Mouse (Mus musculus): ENCODE data around the gene Olfr1155. TPM values are rescaled to one million over a fixed set of nuclear protein-coding genes. Genes with fewer than 3 reads are reported as not detected.

Gene Olfr1155
- polyA plus RNA-seq (2014; fragmentation: Nextera tagmentation; extraction: Ambion mirVana) = not detected in 2 replicates

DNA sequence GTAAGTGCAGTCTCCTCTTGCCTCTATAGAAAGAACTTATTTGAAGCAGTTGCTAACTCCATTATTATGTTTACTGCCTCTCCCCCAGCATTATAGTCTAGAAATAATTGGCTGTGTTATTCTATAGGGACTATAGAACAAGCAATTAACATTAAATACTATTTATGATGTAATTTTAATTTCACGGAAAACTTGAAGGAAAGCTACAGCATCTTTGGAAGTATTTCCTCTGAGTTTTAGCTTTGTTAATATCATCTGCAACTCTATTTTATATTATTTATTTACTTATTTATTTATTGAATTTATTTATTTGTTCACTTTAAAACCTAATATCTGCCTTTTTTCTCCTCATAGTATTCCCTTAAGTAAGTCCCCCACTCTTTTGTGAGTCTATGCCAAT lies at the start of gene Olfr1155:
Gene Olfr1155 (minus strand): TSS at position 101 of the 400 bp plus-strand sequence.
- Histone ChIP-seq H3K27me3 (replicated peaks; ENCODE audit: control insufficient read depth, insufficient read depth, low read length) (no peaks in the 10 kb centered on the region), H3K36me3 (ENCODE audit: control insufficient read depth, insufficient read depth, low read length) (no peaks in the 10 kb centered on the region), H3K4me1 (replicated peaks; ENCODE audit: control insufficient read depth, insufficient read depth, low read length) (no peaks in the 10 kb centered on the region), H3K27ac (ENCODE audit: low read depth) (no peak within 1 kb of the TSS), H3K9me3 (ENCODE audit: control insufficient read depth, low read length) (no peaks in the 10 kb centered on the region), H3K4me2 (ENCODE audit: low read length) (no peak within 1 kb of the TSS), H3K4me3 (ENCODE audit: low read depth, low read length) (no peak within 1 kb of the TSS), H3K9ac (ENCODE audit: low read length) (no peak within 1 kb of the TSS)
- 89% methylated on average over 1 of the region's 1 CpGs for WGBS
- DNase-seq (ENCODE audit: low spot score) (no peak), ATAC-seq (replicated peaks; ENCODE audit: low FRiP score, low TSS enrichment, low read depth) (no peak)

DNA sequence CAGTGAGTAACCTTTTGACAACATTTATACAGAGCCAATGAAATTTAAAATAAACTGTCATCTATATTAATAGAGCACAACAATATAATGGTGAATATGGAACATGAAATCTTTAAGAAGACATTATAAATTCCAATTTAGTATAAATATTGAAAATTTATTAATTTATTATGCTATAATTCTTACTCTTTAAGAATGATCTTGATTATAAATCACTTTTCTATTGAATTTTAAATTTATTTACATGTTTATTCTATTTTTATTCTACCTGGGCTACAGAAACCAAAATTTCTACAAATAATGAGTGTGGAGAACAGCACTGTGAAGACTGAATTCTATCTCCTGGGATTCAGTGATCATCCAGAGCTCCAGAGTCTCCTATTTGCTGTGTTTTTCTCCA lies 44.9 kb upstream of the Olfr1155 start, which contains the start of gene Olfr1158:
Gene Olfr1158 (plus strand): TSS at position 301 of the 400 bp plus-strand sequence.
- no peak for ATAC-seq (replicated peaks; ENCODE audit: low FRiP score, low TSS enrichment, low read depth)

DNA sequence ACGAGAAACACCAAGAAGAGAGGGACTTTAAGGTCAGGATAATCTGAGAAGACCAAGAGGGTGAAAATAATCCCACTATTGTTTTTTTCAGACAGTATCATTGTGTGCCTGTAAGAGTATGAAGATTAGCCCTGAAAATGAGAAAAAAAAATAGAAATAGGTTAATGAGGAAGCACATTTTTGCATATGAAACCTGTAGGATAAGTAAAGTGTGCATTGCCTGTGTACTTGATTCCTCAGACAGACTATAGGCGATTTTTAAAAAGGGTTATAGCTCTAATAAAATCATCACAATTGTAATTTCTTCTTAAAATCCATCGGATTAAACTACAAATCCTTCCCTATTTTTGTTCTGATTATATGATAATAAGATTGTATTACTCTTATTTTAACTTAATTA lies 29.6 kb upstream of the Olfr1155 start, which contains the start of gene Olfr74:
Gene Olfr74 (minus strand): TSS at position 101 of the 400 bp plus-strand sequence.
- 71% methylated on average over 3 of the region's 3 CpGs for WGBS
- Histone ChIP-seq H3K27me3 (replicated peaks; ENCODE audit: control insufficient read depth, insufficient read depth, low read length) (no peaks in the 10 kb centered on the region), H3K9me3 (ENCODE audit: control insufficient read depth, low read length) (no peaks in the 10 kb centered on the region), H3K4me3 (ENCODE audit: low read depth, low read length) (no peak within 1 kb of the TSS), H3K4me1 (replicated peaks; ENCODE audit: control insufficient read depth, insufficient read depth, low read length) (no peaks in the 10 kb centered on the region), H3K9ac (ENCODE audit: low read length) (no peak within 1 kb of the TSS), H3K36me3 (ENCODE audit: control insufficient read depth, insufficient read depth, low read length) (no peaks in the 10 kb centered on the region), H3K27ac (ENCODE audit: low read depth) (no peak within 1 kb of the TSS), H3K4me2 (ENCODE audit: low read length) (no peak within 1 kb of the TSS)
- ATAC-seq (replicated peaks; ENCODE audit: low FRiP score, low TSS enrichment, low read depth) (no peak), DNase-seq (ENCODE audit: low spot score) (no peak)

More for the DNA sequence above, 44.9 kb upstream of the Olfr1155 start, which contains the start of gene Olfr1158:
- Histone ChIP-seq H3K4me1 (replicated peaks; ENCODE audit: control insufficient read depth, insufficient read depth, low read length) (no peaks in the 10 kb centered on the region), H3K9ac (ENCODE audit: low read length) (no peak within 1 kb of the TSS), H3K36me3 (ENCODE audit: control insufficient read depth, insufficient read depth, low read length) (no peaks in the 10 kb centered on the region), H3K27me3 (replicated peaks; ENCODE audit: control insufficient read depth, insufficient read depth, low read length) (no peaks in the 10 kb centered on the region), H3K9me3 (ENCODE audit: control insufficient read depth, low read length) (no peaks in the 10 kb centered on the region), H3K27ac (ENCODE audit: low read depth) (no peak within 1 kb of the TSS), H3K4me2 (ENCODE audit: low read length) (no peak within 1 kb of the TSS), H3K4me3 (ENCODE audit: low read depth, low read length) (no peak within 1 kb of the TSS)
- DNase-seq (ENCODE audit: low spot score) = no peak

DNA sequence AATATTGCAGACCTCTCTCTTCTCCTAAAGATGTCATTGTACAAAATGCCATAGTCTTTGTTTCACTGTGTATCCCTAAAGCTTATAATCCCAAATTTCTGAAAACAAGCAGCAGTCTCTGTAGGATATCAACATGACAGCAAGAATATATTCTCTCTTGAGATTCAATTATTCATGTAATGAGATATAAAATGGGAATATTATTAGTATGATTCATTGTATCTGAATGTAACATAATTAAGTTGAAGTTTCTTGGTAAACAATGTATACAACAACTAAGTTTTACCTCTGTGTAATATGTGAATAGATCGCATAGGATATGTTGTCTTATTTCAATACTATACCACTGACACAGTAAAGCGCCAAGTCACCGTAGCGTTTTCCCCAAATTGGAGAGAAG lies 23.3 kb upstream of the Olfr1155 start, which contains the start of gene Olfr1157:
Gene Olfr1157 (minus strand): TSS at position 101 of the 400 bp plus-strand sequence.
- Histone ChIP-seq H3K36me3 (ENCODE audit: control insufficient read depth, insufficient read depth, low read length) (no peaks in the 10 kb centered on the region), H3K9me3 (ENCODE audit: control insufficient read depth, low read length) (no peaks in the 10 kb centered on the region), H3K9ac (ENCODE audit: low read length) (no peak within 1 kb of the TSS), H3K4me3 (ENCODE audit: low read depth, low read length) (no peak within 1 kb of the TSS), H3K4me2 (ENCODE audit: low read length) (no peak within 1 kb of the TSS), H3K4me1 (replicated peaks; ENCODE audit: control insufficient read depth, insufficient read depth, low read length) (no peaks in the 10 kb centered on the region), H3K27ac (ENCODE audit: low read depth) (no peak within 1 kb of the TSS), H3K27me3 (replicated peaks; ENCODE audit: control insufficient read depth, insufficient read depth, low read length) (no peaks in the 10 kb centered on the region)
- no peak for DNase-seq (ENCODE audit: low spot score)
- 94% methylated on average over 4 of the region's 4 CpGs for WGBS
- no peak for ATAC-seq (replicated peaks; ENCODE audit: low FRiP score, low TSS enrichment, low read depth)

DNA sequence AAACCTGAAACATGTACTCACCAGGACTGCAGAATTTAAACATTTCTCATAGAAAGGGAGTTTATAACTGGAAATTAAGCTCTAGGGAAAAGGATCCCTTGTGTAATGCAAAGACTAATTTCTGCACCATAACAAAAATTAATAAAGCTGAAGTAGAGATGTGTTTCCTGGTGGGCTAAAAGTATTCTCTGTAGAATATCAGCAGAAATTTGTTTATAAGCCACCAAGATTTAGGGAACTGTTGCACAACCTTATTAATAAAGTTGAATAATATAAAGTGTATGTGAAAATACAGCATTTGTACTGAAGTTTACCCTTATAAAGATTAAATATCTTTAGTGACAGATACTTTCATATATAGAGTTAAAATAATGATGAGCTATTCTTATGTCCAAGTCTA lies 8.1 kb upstream of the Olfr1155 start, which contains the start of gene Olfr1156:
Gene Olfr1156 (minus strand): TSS at position 101 of the 400 bp plus-strand sequence.
- Histone ChIP-seq H3K27me3 (replicated peaks; ENCODE audit: control insufficient read depth, insufficient read depth, low read length) (no peaks in the 10 kb centered on the region), H3K4me3 (ENCODE audit: low read depth, low read length) (no peak within 1 kb of the TSS), H3K9ac (ENCODE audit: low read length) (no peak within 1 kb of the TSS), H3K4me1 (replicated peaks; ENCODE audit: control insufficient read depth, insufficient read depth, low read length) (no peaks in the 10 kb centered on the region), H3K27ac (ENCODE audit: low read depth) (no peak within 1 kb of the TSS), H3K36me3 (ENCODE audit: control insufficient read depth, insufficient read depth, low read length) (no peaks in the 10 kb centered on the region), H3K9me3 (ENCODE audit: control insufficient read depth, low read length) (no peaks in the 10 kb centered on the region), H3K4me2 (ENCODE audit: low read length) (no peak within 1 kb of the TSS)
- ATAC-seq (replicated peaks; ENCODE audit: low FRiP score, low TSS enrichment, low read depth) = no peak
- DNase-seq (ENCODE audit: low spot score) = no peak

DNA sequence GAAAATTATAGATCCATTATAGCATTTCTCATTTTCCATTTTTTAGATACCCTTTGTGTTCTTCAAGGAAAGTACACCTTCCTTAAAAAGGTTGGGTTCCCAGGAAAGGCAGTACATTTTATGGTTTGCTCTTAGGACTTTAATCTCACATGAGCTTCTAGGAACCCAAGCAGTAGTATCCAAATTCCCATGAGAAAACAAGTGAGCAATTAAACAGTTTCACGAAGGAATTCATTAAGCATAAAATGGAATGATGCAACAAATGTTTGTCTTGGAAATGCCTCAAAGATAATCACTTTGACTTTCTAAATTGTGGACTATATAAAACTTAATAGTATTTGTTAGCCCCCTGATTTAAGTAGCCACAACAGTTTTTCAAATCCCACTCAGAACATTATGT lies 39.9 kb downstream of the Olfr1155 start, which contains the start of gene Olfr1154:
Gene Olfr1154 (minus strand): TSS at position 101 of the 400 bp plus-strand sequence.
- no peak within 1 kb of the TSS for H3K27ac ChIP-seq (ENCODE audit: low read depth)
- no peak for ATAC-seq (replicated peaks; ENCODE audit: low FRiP score, low TSS enrichment, low read depth)
- no peak within 1 kb of the TSS for H3K9ac ChIP-seq (ENCODE audit: low read length)
- no peaks in the 10 kb centered on the region for H3K27me3 ChIP-seq (replicated peaks; ENCODE audit: control insufficient read depth, insufficient read depth, low read length)
- no peaks in the 10 kb centered on the region for H3K4me1 ChIP-seq (replicated peaks; ENCODE audit: control insufficient read depth, insufficient read depth, low read length)
- H3K4me3 ChIP-seq (ENCODE audit: low read depth, low read length) = no peak within 1 kb of the TSS
- no peak for DNase-seq (ENCODE audit: low spot score)
- WGBS = 92% methylated on average over 1 of the region's 1 CpGs
- no peaks in the 10 kb centered on the region for H3K9me3 ChIP-seq (ENCODE audit: control insufficient read depth, low read length)
- no peaks in the 10 kb centered on the region for H3K36me3 ChIP-seq (ENCODE audit: control insufficient read depth, insufficient read depth, low read length)
- no peak within 1 kb of the TSS for H3K4me2 ChIP-seq (ENCODE audit: low read length)

DNA sequence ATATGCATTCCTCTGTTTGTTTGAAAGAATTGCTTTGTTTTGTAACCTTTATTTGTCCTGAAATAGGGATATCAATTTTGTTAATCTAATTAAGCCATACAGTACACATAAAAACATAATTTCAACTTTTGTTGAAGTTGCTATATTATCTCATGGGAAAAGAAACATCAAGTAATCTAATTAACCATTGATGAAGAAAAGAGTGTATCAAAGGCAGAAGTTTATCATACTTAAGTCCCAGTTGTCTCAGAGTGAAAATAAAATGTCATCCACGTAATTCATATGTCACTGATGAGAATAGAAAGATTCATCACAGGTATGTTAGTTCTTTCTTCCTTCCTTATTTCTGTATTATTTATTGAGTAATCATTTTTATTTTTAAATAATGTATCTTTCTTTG lies 50.3 kb downstream of the Olfr1155 start, which contains the start of gene Olfr1153:
Gene Olfr1153 (plus strand): TSS at position 301 of the 400 bp plus-strand sequence.
- Histone ChIP-seq H3K4me2 (ENCODE audit: low read length) (no peak within 1 kb of the TSS), H3K27me3 (replicated peaks; ENCODE audit: control insufficient read depth, insufficient read depth, low read length) (no peaks in the 10 kb centered on the region), H3K27ac (ENCODE audit: low read depth) (no peak within 1 kb of the TSS), H3K9me3 (ENCODE audit: control insufficient read depth, low read length) (no peaks in the 10 kb centered on the region), H3K36me3 (ENCODE audit: control insufficient read depth, insufficient read depth, low read length) (no peaks in the 10 kb centered on the region), H3K9ac (ENCODE audit: low read length) (no peak within 1 kb of the TSS), H3K4me1 (replicated peaks; ENCODE audit: control insufficient read depth, insufficient read depth, low read length) (no peaks in the 10 kb centered on the region), H3K4me3 (ENCODE audit: low read depth, low read length) (no peak within 1 kb of the TSS)
- 76% methylated on average over 1 of the region's 1 CpGs for WGBS
- ATAC-seq (replicated peaks; ENCODE audit: low FRiP score, low TSS enrichment, low read depth) = no peak
- no peak for DNase-seq (ENCODE audit: low spot score)

Other genes starting within 250 kb of the Olfr1155 start
- not detected in 2 replicates for gene Olfr1137, start 232.0 kb downstream of the Olfr1155 start, polyA plus RNA-seq (2014; fragmentation: Nextera tagmentation; extraction: Ambion mirVana)
- not detected in 2 replicates for gene Olfr1138, start 205.2 kb downstream of the Olfr1155 start, polyA plus RNA-seq (2014; fragmentation: Nextera tagmentation; extraction: Ambion mirVana)
- gene Olfr1140, start 201.4 kb downstream of the Olfr1155 start, polyA plus RNA-seq (2014; fragmentation: Nextera tagmentation; extraction: Ambion mirVana) = not detected in 2 replicates
- gene Olfr1141, start 191.1 kb downstream of the Olfr1155 start, polyA plus RNA-seq (2014; fragmentation: Nextera tagmentation; extraction: Ambion mirVana) = not detected in 2 replicates
- not detected in 2 replicates for gene Olfr152, start 165.7 kb downstream of the Olfr1155 start, polyA plus RNA-seq (2014; fragmentation: Nextera tagmentation; extraction: Ambion mirVana)
- gene Olfr1143, start 144.5 kb downstream of the Olfr1155 start, polyA plus RNA-seq (2014; fragmentation: Nextera tagmentation; extraction: Ambion mirVana) = not detected in 2 replicates
- not detected in 2 replicates for gene Olfr1145, start 135.3 kb downstream of the Olfr1155 start, polyA plus RNA-seq (2014; fragmentation: Nextera tagmentation; extraction: Ambion mirVana)
- gene Olfr1148, start 114.6 kb downstream of the Olfr1155 start, polyA plus RNA-seq (2014; fragmentation: Nextera tagmentation; extraction: Ambion mirVana) = not detected in 2 replicates
- not detected in 2 replicates for gene Olfr1150-ps1, start 101.1 kb downstream of the Olfr1155 start, polyA plus RNA-seq (2014; fragmentation: Nextera tagmentation; extraction: Ambion mirVana)
- not detected in 2 replicates for gene Olfr1151, start 89.3 kb downstream of the Olfr1155 start, polyA plus RNA-seq (2014; fragmentation: Nextera tagmentation; extraction: Ambion mirVana)
- gene Olfr1152, start 78.6 kb downstream of the Olfr1155 start, polyA plus RNA-seq (2014; fragmentation: Nextera tagmentation; extraction: Ambion mirVana) = not detected in 2 replicates
- not detected in 2 replicates for gene Olfr1153, start 50.2 kb downstream of the Olfr1155 start, polyA plus RNA-seq (2014; fragmentation: Nextera tagmentation; extraction: Ambion mirVana)
- gene Olfr1154, start 40.0 kb downstream of the Olfr1155 start, polyA plus RNA-seq (2014; fragmentation: Nextera tagmentation; extraction: Ambion mirVana) = not detected in 2 replicates
- gene Olfr1156, start 8.0 kb upstream of the Olfr1155 start, polyA plus RNA-seq (2014; fragmentation: Nextera tagmentation; extraction: Ambion mirVana) = not detected in 2 replicates
- gene Olfr1157, start 23.2 kb upstream of the Olfr1155 start, polyA plus RNA-seq (2014; fragmentation: Nextera tagmentation; extraction: Ambion mirVana) = not detected in 2 replicates
- gene Olfr74, start 29.5 kb upstream of the Olfr1155 start, polyA plus RNA-seq (2014; fragmentation: Nextera tagmentation; extraction: Ambion mirVana) = not detected in 2 replicates
- gene Olfr1158, start 45.0 kb upstream of the Olfr1155 start, polyA plus RNA-seq (2014; fragmentation: Nextera tagmentation; extraction: Ambion mirVana) = not detected in 2 replicates
- gene Olfr1160, start 63.1 kb upstream of the Olfr1155 start, polyA plus RNA-seq (2014; fragmentation: Nextera tagmentation; extraction: Ambion mirVana) = not detected in 2 replicates
- not detected in 2 replicates for gene Olfr1161, start 77.6 kb upstream of the Olfr1155 start, polyA plus RNA-seq (2014; fragmentation: Nextera tagmentation; extraction: Ambion mirVana)
- not detected in 2 replicates for gene Olfr73, start 92.6 kb upstream of the Olfr1155 start, polyA plus RNA-seq (2014; fragmentation: Nextera tagmentation; extraction: Ambion mirVana)
- gene Olfr1162, start 106.0 kb upstream of the Olfr1155 start, polyA plus RNA-seq (2014; fragmentation: Nextera tagmentation; extraction: Ambion mirVana) = not detected in 2 replicates
- not detected in 2 replicates for gene Olfr1163, start 126.7 kb upstream of the Olfr1155 start, polyA plus RNA-seq (2014; fragmentation: Nextera tagmentation; extraction: Ambion mirVana)
- not detected in 2 replicates for gene Olfr1164, start 148.8 kb upstream of the Olfr1155 start, polyA plus RNA-seq (2014; fragmentation: Nextera tagmentation; extraction: Ambion mirVana)
- not detected in 2 replicates for gene Olfr1166, start 183.1 kb upstream of the Olfr1155 start, polyA plus RNA-seq (2014; fragmentation: Nextera tagmentation; extraction: Ambion mirVana)
- not detected in 2 replicates for gene Olfr1167, start 210.1 kb upstream of the Olfr1155 start, polyA plus RNA-seq (2014; fragmentation: Nextera tagmentation; extraction: Ambion mirVana)
- gene Olfr1168, start 236.7 kb upstream of the Olfr1155 start, polyA plus RNA-seq (2014; fragmentation: Nextera tagmentation; extraction: Ambion mirVana) = not detected in 2 replicates

Measured in intestine, embryonic 14.5 days (tissue).